Comparison of ENCODE assay signal across 18 mouse cellular contexts in genomic region chr5:105417217-105417616, GRCm38 (mm10). TPM values are rescaled to one million over a fixed set of nuclear protein-coding genes. Genes with fewer than 3 reads are reported as not detected.
DNase-seq lines count a peak whose midpoint lies in the region; ATAC-seq and TF ChIP-seq lines count a peak whose summit lies in the region.
"Had no signal": no experiment of that assay in that cellular context is flagged by ENCODE, and none has a peak within 500 bp of the region (broad histone marks: within the 10 kb centered on the region; RNA-seq: fewer than 3 reads in every experiment).

No protein-coding gene starts in this region.

- ATAC-seq in embryonic facial prominence, embryonic 13.5 days (ENCODE audit: insufficient number of reproducible peaks, insufficient read depth, low FRiP score, low TSS enrichment, low read depth) = no peak
- ATAC-seq in intestine, postnatal 0 days = no peak
- ATAC-seq in intestine, embryonic 15.5 days = no peak
- no peak for ATAC-seq in liver, embryonic 15.5 days (ENCODE audit: insufficient read depth)
- ATAC-seq: lung, postnatal 0 days had no signal

- no peak overlapping the region for H3K9ac ChIP-seq in embryonic facial prominence, embryonic 13.5 days
- no peak overlapping the region for H3K9ac ChIP-seq in intestine, postnatal 0 days (ENCODE audit: low read depth, low read length)
- H3K9ac ChIP-seq in intestine, embryonic 15.5 days = no peak overlapping the region; the same call in 1 of the 2 replicates
- H3K9ac ChIP-seq in liver, embryonic 15.5 days = 0 out of 2 replicates have a peak overlapping the region, but pooled peaks have one; percentile 0
- H3K9ac ChIP-seq: limb, embryonic 12.5 days had no signal

- H3K9me3 ChIP-seq in embryonic facial prominence, embryonic 13.5 days = no peaks in the 10 kb centered on the region
- no peaks in the 10 kb centered on the region for H3K9me3 ChIP-seq in embryonic facial prominence, embryonic 10.5 days
- no peaks in the 10 kb centered on the region for H3K9me3 ChIP-seq in intestine, postnatal 0 days (ENCODE audit: control insufficient read depth)
- no peaks in the 10 kb centered on the region for H3K9me3 ChIP-seq in intestine, embryonic 15.5 days
- H3K9me3 ChIP-seq in liver, embryonic 15.5 days (replicated peaks) = no peaks in the 10 kb centered on the region
- H3K9me3 ChIP-seq: limb, embryonic 12.5 days had no signal

- H3K27ac ChIP-seq in embryonic facial prominence, embryonic 13.5 days = no peak overlapping the region
- H3K27ac ChIP-seq in embryonic facial prominence, embryonic 10.5 days (replicated peaks) = no peak overlapping the region
- no peak overlapping the region for H3K27ac ChIP-seq in intestine, postnatal 0 days (ENCODE audit: low read depth, low read length)
- no peak overlapping the region for H3K27ac ChIP-seq in intestine, embryonic 15.5 days
- peak overlapping the region; percentile 58; the same call in 1 of the 2 replicates for H3K27ac ChIP-seq in liver, embryonic 15.5 days (replicated peaks)
- H3K27ac ChIP-seq: limb, embryonic 12.5 days had no signal

- no peak for TF ChIP-seq CTCF in intestine, postnatal 0 days (IDR thresholded peaks at IDR 0.05; ENCODE audit: low read depth)

- H3K36me3 ChIP-seq in embryonic facial prominence, embryonic 13.5 days = no peaks in the 10 kb centered on the region; the same call in 1 of the 2 replicates
- H3K36me3 ChIP-seq in embryonic facial prominence, embryonic 10.5 days (replicated peaks) = peaks cover 6% of the 10 kb centered on the region; the same call in 1 of the 2 replicates
- H3K36me3 ChIP-seq in intestine, postnatal 0 days (ENCODE audit: control insufficient read depth, insufficient read depth) = no peaks in the 10 kb centered on the region
- H3K36me3 ChIP-seq in intestine, embryonic 15.5 days = no peaks in the 10 kb centered on the region
- H3K36me3 ChIP-seq in liver, embryonic 15.5 days (replicated peaks) = no peaks in the 10 kb centered on the region
- H3K36me3 ChIP-seq: limb, embryonic 12.5 days had no signal

- no peak overlapping the region for H3K4me3 ChIP-seq in embryonic facial prominence, embryonic 13.5 days
- H3K4me3 ChIP-seq in embryonic facial prominence, embryonic 10.5 days = no peak overlapping the region
- H3K4me3 ChIP-seq in intestine, postnatal 0 days (ENCODE audit: low read depth, low read length) = no peak overlapping the region
- H3K4me3 ChIP-seq in intestine, embryonic 15.5 days (replicated peaks) = no peak overlapping the region
- peak overlapping the region; percentile 88 for H3K4me3 ChIP-seq in liver, embryonic 15.5 days (replicated peaks)
- H3K4me3 ChIP-seq: limb, embryonic 12.5 days had no signal

- DNase-seq in embryonic facial prominence, embryonic 10.5 days (ENCODE audit: low spot score) = no peak
- peak; percentile 70 for DNase-seq in c-Kit-positive CD71-positive TER-119-negative erythroid progenitor cells, embryonic 14.5 days (ENCODE audit: low read depth)
- no peak for DNase-seq in thymus, adult 18-20 months
- no peak for DNase-seq in T-cell, adult 2 months (ENCODE audit: low spot score)
- DNase-seq: adrenal gland, adult 8-10 months; gastrocnemius, postnatal 36 days; heart, postnatal 4 days; kidney, adult 11 months; kidney, postnatal 36 days; layer of hippocampus, postnatal 36 days; right cerebral cortex, postnatal 25 days; thymus, postnatal 14 days had no signal

- H3K4me2 ChIP-seq in embryonic facial prominence, embryonic 13.5 days = peak overlapping the region; percentile 99
- peak overlapping the region; percentile 92; the same call in 1 of the 2 replicates for H3K4me2 ChIP-seq in intestine, postnatal 0 days (replicated peaks; ENCODE audit: low read depth)
- H3K4me2 ChIP-seq in intestine, embryonic 15.5 days (replicated peaks) = no peak overlapping the region; the same call in 1 of the 2 replicates
- peak overlapping the region; percentile 99 for H3K4me2 ChIP-seq in liver, embryonic 15.5 days
- H3K4me2 ChIP-seq: limb, embryonic 12.5 days had no signal

- no peaks in the 10 kb centered on the region for H3K27me3 ChIP-seq in embryonic facial prominence, embryonic 13.5 days
- H3K27me3 ChIP-seq in embryonic facial prominence, embryonic 10.5 days (replicated peaks; ENCODE audit: low read depth, poor library complexity, severe bottlenecking) = peaks cover 15% of the 10 kb centered on the region; the same call in 1 of the 2 replicates
- no peaks in the 10 kb centered on the region for H3K27me3 ChIP-seq in intestine, postnatal 0 days (replicated peaks; ENCODE audit: control insufficient read depth, insufficient read depth, low read length)
- no peaks in the 10 kb centered on the region for H3K27me3 ChIP-seq in intestine, embryonic 15.5 days (replicated peaks)
- H3K27me3 ChIP-seq in liver, embryonic 15.5 days = no peaks in the 10 kb centered on the region

- H3K4me1 ChIP-seq in embryonic facial prominence, embryonic 13.5 days = peaks cover 11% of the 10 kb centered on the region
- peaks cover 18% of the 10 kb centered on the region for H3K4me1 ChIP-seq in embryonic facial prominence, embryonic 10.5 days
- H3K4me1 ChIP-seq in intestine, postnatal 0 days (replicated peaks; ENCODE audit: control insufficient read depth, insufficient read depth, low read length) = peaks cover 7% of the 10 kb centered on the region; the same call in 1 of the 2 replicates
- peaks cover 6% of the 10 kb centered on the region; the same call in 1 of the 2 replicates for H3K4me1 ChIP-seq in intestine, embryonic 15.5 days (replicated peaks)
- H3K4me1 ChIP-seq in liver, embryonic 15.5 days (replicated peaks) = peaks cover 43% of the 10 kb centered on the region
- H3K4me1 ChIP-seq: limb, embryonic 12.5 days had no signal

- WGBS in embryonic facial prominence, embryonic 13.5 days = 73% methylated on average over 8 of the region's 8 CpGs
- WGBS in embryonic facial prominence, embryonic 10.5 days = 76% methylated on average over 8 of the region's 8 CpGs
- WGBS in intestine, postnatal 0 days = 75% methylated on average over 8 of the region's 8 CpGs
- 77% methylated on average over 8 of the region's 8 CpGs for WGBS in intestine, embryonic 15.5 days
- 43% methylated on average over 8 of the region's 8 CpGs for WGBS in liver, embryonic 15.5 days (ENCODE audit: insufficient replicate concordance)

RNA-seq across cellular contexts. Expression of gene Lrrc8b, which starts 1.6 kb away (rescaled TPM):
- 6.1 and 7.6 TPM in 2 replicates for polyA plus RNA-seq in embryonic facial prominence, embryonic 13.5 days (2015; fragmentation: Nextera tagmentation; extraction: Ambion mirVana)
- 6.1 and 6.4 TPM in 2 replicates for polyA plus RNA-seq in embryonic facial prominence, embryonic 10.5 days (2016; fragmentation: Nextera tagmentation; extraction: Ambion mirVana)
- polyA plus RNA-seq in intestine, postnatal 0 days (2015; fragmentation: Nextera tagmentation; extraction: Ambion mirVana) = 12.2 and 12.6 TPM in 2 replicates
- polyA plus RNA-seq in intestine, embryonic 15.5 days (2015; fragmentation: Nextera tagmentation; extraction: Ambion mirVana) = 5.8 and 6.3 TPM in 2 replicates
- polyA plus RNA-seq in liver, embryonic 15.5 days (2015; fragmentation: Nextera tagmentation; extraction: Ambion mirVana) = 2.6 and 2.8 TPM in 2 replicates
